Mouse (Mus musculus) c-Kit-positive CD71-positive TER-119-positive erythroid progenitor cells, embryonic 14.5 days (primary cell): Measurements from ENCODE around the gene Mylk.

ENCODE experiments used
- DNase-seq: peaks from one replicate; pipeline ENCODE4 v3.0.0-alpha.2; 2013; ENCODE audit warnings: low spot score

The Mylk gene

GRCm38 (mm10) chr16:34946301-34946700 is 201.3 kb downstream of the Mylk start:
- no peak for DNase-seq

GRCm38 (mm10) chr16:34950935-34951334 is 205.9 kb downstream of the Mylk start:
- no peak for DNase-seq

- no peak for DNase-seq
These were observed 207.2 kb downstream of the Mylk start for GRCm38 (mm10) chr16:34952254-34952653.

GRCm38 (mm10) chr16:34952798-34953197 is 207.8 kb downstream of the Mylk start:
- no peak for DNase-seq

GRCm38 (mm10) chr16:34953501-34953900 is 208.5 kb downstream of the Mylk start:
- no peak for DNase-seq

GRCm38 (mm10) chr16:34957487-34958230 is 212.6 kb downstream of the Mylk start:
- no peak for DNase-seq

- DNase-seq: no peak
These were observed 213.7 kb downstream of the Mylk start for GRCm38 (mm10) chr16:34958667-34959066.

- no peak for DNase-seq
These were observed 214.3 kb downstream of the Mylk start for GRCm38 (mm10) chr16:34959261-34959660.

GRCm38 (mm10) chr16:34960243-34960642 is 215.2 kb downstream of the Mylk start:
- DNase-seq: no peak

GRCm38 (mm10) chr16:34960866-34961582 is 216.0 kb downstream of the Mylk start:
- no peak for DNase-seq

GRCm38 (mm10) chr16:34962322-34962721 is 217.3 kb downstream of the Mylk start:
- DNase-seq: no peak

GRCm38 (mm10) chr16:34963008-34963407 is 218.0 kb downstream of the Mylk start:
- DNase-seq: no peak

GRCm38 (mm10) chr16:34966620-34967081 is 221.6 kb downstream of the Mylk start:
- no peak for DNase-seq

- DNase-seq: no peak
These were observed 222.2 kb downstream of the Mylk start for GRCm38 (mm10) chr16:34967120-34967800.

GRCm38 (mm10) chr16:34968181-34968580 is 223.2 kb downstream of the Mylk start:
- DNase-seq: no peak

- no peak for DNase-seq
These were observed 227.5 kb downstream of the Mylk start for GRCm38 (mm10) chr16:34972471-34972870.

- no peak for DNase-seq
These were observed 230.5 kb downstream of the Mylk start for GRCm38 (mm10) chr16:34975544-34975943.

- DNase-seq: no peak
These were observed 231.6 kb downstream of the Mylk start for GRCm38 (mm10) chr16:34976630-34977029.

GRCm38 (mm10) chr16:34978018-34978417 is 233.0 kb downstream of the Mylk start:
- no peak for DNase-seq

GRCm38 (mm10) chr16:34981009-34981408 is 236.0 kb downstream of the Mylk start:
- DNase-seq: no peak

GRCm38 (mm10) chr16:34984203-34985030 is 239.4 kb downstream of the Mylk start:
- no peak for DNase-seq

- DNase-seq: no peak
These were observed 240.0 kb downstream of the Mylk start for GRCm38 (mm10) chr16:34985031-34985346.
